Mouse (Mus musculus) right cerebral cortex, postnatal 14 days (tissue): Measurements from ENCODE around the gene Atxn2.
A peak's percentile ranks its signal among the peaks of the same experiment; 100 is the strongest.

ENCODE experiments used
- DNase-seq: peaks from one replicate; pipeline ENCODE4 v3.0.0; 2022

Gene Atxn2

DNA sequence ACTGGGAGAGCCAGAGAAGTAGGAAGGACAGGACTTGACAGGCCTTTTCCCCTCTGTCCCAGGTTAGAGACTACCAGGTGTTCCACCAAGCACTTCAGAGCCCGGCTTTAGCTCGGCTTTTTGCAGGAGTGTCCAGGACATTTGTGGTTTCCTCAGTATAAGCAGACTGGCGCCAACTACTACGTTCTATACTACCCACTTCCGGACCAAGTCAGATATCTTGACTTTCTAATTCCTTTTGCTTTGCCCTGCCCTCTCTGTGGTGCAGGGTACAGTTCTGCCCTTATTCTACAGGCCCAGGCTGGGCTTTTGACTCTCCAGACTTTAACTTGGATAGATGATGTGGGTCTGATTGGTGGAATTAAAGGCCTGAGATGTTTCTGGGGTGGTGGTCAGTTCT is 108.4 kb downstream of the Atxn2 start:
- DNase-seq = no peak

DNA sequence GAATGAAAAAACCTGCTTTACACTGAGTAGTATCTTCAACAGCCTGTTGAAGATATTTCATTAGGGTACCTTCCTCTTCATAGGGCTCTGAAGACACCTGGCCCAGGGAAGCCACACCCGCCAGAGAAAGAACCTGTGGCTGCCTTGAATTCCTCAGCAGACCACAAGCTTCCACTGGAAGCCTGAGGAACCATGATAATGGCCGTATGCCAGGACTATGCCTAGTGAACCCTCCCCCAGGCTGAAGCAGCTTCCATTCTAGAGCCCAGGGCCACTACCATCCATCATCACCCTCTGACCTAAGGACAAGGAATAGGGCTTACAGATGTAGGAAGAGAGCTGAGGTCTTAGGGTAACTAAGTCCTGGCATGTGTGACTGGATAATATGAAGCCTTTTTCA is 109.0 kb downstream of the Atxn2 start:
- DNase-seq = no peak

DNA sequence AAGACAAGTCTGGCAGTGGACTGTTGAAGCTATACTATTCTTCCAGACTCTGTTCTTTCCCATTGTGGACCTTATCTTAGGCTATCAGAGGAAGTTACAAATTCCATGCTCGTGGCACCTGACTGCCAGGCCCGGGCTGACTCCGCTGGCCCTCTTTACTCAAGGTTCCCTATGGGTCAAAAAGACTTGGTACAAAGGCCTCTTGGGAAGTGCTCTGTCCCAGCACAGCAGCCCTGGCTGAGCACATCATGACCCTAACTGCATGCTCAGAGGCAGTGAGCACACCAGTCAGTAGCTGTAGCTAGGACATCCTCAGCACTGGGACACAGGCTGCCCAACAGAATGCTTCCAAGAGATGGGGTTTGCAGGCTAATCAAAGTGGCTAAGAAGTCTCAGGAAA is 109.5 kb downstream of the Atxn2 start:
- no peak for DNase-seq

DNA sequence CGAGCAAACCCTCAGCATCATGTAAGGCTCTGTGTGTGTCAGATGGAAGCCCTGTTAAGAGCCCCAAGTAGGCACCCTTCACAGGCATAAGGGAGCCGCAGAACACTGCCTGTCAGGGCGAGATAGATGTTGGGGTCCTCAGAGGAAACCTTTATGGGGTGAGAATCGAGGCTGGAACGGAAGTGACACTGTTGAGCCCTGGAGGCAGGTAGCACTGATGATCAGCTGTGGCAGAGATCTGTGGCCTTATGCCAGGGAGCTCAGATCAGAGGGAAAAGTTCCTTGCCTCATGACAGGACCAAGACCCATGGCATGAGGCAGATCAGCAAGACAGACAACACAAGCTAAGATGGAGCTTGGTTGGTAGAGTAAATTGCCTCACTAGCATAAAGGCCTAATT is 110.0 kb downstream of the Atxn2 start:
- DNase-seq = no peak

DNA sequence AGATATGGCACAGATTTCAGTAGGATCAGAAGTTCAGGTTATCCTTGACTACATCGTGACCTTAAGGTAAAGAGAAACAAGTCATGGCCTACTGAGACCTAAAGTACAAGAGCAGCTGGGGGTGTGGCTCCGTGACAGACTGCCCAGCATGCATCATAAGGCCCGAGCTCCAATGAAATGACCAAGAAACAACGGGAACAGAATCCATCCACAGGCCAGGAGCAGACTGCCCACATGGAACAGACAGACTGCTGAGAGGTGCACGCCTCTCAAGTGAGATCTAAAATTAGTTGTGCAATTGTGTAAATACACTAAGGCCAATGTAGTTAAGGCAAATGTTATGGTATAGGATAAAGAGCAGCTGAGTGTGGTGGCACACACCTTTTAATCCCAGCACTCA is 110.4 kb downstream of the Atxn2 start:
- DNase-seq = peak; percentile 8

DNA sequence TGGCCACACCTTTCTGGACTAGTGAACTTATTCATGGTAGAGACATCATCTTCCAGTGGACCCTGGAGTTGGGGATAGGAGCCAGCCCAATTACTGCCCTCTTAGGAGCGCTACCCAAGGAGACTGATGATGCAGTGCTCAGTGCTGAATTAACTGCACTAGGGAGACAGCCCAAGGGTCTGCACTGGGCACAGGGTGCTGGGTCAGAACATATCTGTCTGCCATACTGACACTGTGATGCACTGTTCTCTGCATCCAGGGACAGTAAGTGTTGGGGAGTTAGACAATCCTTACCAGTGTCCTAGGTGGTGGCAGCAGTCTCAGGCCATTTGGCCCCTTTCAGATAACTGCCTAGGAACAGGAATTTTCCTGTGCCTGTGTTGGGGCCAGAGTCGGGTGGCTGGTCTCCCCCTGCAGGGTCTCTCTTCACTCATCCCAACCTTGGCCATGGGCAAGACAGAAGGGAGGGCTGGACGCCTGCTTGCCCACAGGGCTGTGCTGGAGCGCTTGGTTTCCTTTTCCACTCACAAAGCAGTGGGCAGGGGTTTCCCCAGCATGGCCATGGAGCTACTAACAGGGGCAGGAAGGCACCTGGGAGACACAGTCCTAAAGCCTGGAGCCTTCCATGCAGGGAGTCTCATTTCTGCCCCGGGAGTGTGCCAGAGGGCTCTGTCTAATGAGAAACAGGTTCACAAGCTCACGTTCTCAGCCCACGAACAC is 111.8 kb downstream of the Atxn2 start:
- peak; percentile 4 for DNase-seq

DNA sequence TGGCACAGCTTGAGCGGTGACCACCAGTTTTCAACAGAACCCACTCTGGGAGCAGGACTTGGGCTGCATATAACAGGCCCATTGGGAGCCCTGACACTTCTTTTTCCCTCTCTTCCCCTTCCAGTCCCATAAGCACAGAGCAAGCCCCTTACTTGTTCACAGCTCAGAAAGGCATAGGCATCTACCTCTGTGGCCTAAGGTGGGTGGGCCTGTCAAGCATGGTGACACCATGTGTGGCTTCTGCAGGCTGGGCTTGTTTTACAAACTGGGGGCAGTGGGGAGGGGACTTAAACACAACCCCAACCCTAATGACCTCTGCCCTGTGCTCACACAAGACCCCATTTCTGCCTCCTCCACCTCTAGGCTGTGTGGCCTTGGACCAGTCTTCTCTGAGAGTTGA is 112.5 kb downstream of the Atxn2 start:
- no peak for DNase-seq

DNA sequence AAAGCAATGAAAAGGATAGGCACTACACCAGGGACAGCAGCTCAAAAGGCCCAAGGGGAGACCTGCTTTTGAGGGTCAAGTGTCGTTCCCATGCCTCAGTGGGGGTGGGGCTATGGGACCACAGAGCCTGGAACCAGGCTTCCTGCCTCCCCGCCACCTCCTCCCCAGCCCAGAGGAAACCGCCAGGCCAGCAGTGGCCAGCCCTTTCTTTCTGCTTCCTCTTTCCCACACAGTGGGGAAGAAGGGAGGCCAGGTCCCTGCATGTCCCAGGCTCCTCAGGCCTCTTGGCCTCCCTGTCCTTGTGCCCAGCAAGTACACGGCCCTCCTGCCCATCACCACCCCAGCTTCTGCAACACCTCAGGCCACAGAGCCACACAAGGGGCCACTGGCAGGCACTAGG is 113.0 kb downstream of the Atxn2 start:
- peak; percentile 45 for DNase-seq

DNA sequence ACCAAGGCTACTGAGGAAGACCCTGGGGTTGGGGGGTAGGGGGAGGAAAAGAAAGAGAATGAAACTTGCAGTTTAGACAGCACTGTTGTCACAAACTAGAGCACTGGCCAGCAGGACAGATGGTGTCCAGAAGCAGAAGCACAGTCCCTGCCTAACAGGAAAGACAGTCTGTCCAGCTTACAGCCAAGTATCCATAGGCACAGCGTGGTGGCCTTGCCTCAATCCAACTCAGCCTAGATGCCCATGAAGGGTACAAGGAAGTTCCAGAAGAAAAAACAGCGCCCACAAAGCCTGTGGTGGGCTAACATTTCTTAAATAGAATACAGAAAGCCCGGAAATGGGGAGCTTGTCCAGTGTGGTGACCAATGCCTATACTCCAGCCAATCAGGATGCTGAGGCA is 114.5 kb downstream of the Atxn2 start:
- peak; percentile 3 for DNase-seq

DNA sequence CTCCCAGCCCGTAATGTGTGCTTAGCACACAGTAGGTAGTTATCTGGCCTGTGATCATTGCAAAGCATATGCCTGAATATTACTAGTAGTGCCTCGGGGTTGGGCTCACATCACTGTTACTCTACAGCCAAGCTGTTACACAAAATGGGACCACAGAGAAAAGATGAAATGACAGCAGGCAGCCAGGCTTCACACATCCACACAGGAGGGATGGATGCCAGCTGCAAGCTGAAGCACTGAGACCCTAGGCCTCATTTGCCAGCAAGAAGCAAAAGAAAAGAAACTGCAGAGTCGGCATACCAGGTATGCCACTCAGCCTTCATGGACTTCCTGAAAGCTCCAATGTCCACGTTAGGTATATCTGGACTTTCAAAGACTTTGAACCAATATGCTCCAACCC is 116.7 kb downstream of the Atxn2 start:
- DNase-seq = no peak

DNA sequence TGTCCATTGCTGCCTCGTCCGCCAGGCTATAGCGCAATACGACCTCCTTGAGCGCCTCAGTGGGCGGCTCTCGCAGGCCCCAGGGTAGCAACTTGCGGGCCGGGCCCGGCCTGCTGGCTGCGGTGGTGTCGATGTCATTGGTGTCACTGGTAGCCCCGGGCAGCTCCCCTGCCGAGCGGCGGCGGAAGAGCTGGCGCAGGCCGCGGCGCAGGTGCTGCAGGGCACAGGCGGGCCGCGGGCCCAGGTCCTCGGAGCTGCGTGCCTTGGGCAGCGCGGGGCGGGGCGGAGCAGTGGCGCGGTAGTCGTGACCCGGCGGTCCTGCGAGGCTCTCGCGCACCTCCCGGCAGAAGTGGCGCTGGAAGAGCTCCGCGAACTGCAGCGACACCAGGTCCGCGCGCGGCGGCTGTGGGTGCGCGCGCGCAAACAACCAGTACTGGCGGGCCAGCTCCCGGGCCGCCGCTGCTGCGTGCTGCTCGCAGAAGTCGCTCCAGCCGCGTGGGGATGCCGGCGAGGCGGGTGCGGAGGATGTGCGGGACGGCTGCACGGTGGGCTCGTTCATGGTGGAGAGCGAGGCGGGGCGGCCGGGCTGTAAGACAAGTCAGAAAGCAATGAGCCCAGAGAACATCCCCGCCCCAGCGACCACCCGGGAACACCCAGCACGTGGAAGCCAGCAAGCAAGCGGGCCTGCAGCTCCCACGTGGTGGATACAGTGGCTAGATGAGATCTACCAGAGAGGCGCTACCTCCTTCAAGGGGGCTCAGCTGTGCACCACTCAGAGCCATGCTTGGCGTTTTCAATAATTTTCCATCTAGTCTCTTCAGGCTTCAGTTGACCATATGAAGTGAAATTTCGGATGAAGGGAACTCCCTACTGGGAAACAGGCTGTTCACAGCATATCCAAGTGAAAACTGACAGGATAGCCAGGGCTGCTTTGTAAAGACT is 117.6 kb downstream of the Atxn2 start:
- DNase-seq = peak; percentile 63

DNA sequence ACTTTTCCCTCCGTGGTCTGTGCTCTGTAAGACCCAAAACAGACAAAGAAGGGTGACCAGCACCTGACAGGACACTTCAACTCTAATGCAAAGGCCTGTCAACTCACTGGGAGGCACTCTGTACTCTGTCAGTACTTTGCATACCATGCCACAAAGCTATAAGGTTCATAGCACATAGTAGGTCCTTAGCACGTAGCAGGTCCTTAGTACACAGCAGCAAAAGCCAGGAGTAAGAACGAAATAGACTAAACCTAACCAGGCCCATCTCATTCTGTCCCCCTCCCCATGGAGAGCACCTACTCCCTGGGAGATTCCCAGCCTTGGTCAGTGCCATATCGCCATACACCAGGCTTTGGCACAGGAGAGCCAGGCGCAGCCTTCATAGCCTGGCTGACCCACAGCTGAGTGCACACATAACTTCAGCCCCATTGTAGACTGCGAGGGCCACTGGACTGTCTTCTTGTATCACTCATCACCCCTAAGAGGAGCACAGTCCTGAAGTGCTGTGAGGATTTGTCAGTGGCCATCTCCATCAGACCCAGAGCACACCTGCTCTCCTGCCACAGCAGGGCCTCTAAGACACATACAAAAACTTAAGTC is 120.0 kb downstream of the Atxn2 start:
- DNase-seq = no peak

DNA sequence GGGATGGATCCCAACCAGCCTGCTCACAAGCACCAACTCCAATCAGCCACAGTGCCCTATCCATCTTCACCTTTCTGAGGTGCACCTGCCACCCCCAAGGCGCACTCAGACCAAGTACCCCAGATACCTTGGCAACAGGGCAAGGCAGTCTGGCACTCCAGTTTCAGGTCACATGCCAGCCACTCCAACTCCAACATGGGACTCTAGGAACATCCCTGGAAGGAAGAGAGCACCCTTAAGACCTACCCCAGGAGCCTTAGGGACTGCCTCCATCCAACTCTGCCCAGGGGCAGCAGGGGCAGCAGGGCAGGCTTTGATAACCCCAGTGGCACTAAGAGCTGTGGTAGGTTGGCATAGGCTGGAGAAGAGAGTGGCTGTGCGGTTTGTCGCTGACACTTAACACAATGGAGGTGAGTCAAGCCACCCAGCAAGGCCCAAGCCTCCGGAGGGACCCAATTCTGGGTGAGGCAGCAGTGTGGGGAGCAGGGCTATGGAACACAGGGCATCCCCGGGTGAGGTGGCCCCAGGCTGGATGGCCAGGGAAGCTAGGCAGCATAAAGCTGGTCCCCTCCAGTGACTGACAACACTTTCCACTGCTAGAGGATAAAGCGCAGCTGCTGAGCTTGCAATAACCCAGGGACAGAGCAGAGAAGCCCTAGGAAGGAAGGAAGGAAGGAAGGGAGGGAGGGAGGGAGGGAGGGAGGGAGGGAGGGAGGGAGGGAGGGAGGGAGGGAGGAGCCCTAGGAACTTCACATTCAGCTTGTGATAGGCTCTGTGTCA is 121.4 kb downstream of the Atxn2 start:
- DNase-seq = no peak

DNA sequence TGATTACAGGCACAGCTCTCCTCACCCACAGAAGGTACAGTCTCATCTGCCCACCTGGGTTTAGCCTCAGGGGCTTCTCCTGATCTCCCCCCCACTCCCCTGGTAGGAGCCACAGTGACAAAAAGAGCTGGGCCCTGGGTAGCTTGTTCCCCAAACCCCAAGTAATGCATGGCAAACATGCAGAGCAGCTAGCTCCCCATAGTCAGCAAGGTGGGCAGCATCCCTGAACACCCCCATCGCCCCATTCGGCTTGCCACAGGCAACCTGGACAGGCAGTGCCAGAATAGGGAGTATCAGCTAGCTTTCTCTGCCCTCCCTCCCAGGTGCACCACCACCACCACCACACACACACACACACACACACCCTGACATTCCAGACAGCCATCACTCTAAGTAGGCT is 122.0 kb downstream of the Atxn2 start:
- DNase-seq = no peak

DNA sequence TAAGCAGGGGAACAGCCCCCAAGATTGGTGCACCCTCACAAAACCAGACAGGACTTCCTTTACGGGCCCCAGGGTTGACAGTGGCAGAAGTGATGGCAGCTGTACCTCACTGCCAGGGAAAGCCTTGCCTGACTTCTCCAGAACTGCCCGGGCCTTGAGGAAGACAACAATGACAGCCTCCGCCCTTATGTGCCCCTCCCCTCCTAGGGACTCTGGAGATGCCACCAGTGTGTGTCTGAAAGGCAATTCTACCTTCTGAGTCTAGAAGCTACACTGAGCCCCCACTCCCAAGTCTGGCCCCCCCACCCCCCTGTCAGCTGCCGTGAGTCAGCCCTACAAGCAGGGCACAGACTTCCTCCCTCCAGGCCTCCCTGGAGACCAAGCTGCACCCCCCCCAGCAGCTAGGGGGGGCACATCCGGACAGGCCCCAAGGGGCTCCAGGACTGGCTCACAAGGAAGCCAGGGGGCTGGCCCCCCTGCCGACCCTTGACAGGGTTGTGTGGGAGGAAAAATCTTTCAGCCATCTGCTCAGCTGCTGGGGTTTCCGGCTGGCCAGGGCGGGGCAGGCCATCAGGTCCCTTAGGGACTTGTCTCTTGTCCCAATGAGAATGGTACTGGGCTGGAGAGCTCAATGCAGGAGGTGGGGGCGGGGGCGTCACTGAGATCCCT is 122.6 kb downstream of the Atxn2 start:
- no peak for DNase-seq

DNA sequence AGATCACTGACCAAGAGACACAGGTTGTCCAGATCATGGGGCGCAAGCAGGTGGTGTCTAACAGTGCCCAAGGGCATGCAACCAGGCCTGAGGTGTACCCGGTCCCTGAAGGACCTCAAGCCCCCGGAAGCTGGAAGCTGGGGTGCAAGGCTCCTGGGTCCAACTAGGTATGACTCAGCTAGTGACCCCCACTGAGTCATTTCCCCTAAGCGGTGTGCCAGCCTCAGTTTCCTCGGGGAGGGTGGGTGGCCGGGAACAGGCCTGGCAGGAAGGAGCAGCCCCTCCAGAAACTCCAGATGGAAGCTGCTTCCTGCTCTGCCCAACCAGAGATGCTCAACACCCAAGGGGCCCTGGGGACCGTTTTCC is 123.1 kb downstream of the Atxn2 start:
- DNase-seq = no peak

DNA sequence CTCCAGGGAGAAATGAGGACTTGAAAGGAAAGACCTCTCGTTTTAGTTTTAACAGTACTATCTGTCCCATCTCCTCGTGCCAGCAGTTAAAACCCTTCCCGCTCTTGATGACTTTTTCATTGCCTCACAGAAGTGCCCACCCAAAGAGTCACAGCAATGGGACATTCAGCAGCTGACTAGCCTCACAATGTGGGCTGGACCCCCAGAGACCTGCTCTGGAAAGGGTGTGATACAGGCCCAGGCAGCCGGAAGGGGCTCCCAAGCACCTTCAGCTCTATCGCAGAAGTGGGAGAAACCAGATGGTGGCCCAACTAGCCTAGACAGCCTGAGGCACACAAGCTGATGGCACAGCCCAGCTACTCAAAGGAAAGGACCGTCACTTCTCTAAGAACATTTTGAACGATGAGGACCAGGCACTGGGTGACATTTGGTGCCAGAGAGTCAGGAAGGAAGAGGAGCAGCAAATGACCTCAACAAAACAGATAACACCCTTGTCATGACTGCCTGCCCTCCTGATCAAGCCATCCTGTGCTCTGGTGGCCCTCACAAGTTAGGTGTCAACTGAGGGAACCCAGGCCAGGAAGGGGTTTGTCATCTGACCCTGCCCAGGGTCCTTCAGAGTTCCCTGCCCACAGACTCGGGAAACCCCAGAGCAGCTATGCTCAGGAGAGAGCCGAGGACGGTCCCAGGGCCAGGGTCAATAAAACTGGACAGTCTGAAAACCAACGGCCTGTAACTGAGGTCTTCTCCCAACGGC is 124.0 kb downstream of the Atxn2 start:
- DNase-seq = no peak

DNA sequence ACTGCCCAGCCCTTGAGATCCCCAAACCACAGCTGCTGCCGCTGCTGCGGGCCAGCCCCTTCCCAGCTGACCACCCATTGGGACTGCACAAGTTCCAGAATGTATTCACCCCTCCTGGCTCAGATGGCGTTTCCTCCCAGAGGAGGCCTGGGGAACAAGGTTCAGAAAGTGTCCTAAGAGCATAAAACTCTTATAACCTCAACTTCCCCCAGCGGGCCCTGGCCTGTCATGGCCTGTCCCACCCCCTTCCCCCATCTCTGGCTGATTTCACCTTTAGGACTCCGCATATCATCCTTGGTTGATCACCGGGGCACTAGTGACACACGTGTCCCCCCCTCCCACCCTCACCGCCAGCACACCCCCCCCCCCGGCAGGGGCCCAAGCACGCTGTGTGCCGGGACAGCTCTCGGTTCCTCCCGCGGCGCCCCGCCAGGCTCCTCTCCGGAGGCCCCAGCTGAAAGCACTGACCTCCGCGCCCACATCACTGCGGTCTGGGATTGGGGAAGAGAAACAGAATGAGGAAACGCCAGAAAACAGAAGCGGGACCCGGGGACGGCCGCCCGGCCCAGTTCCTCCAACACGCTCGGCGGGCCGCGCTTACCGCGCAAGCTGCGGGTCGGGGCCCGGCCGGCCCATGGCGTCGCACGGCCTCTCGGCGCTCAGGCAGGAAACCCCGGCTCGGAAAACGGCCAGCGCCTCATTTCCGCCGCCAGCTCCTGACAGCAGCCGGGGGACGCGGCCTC is 125.0 kb downstream of the Atxn2 start:
- DNase-seq = peak; percentile 65

DNA sequence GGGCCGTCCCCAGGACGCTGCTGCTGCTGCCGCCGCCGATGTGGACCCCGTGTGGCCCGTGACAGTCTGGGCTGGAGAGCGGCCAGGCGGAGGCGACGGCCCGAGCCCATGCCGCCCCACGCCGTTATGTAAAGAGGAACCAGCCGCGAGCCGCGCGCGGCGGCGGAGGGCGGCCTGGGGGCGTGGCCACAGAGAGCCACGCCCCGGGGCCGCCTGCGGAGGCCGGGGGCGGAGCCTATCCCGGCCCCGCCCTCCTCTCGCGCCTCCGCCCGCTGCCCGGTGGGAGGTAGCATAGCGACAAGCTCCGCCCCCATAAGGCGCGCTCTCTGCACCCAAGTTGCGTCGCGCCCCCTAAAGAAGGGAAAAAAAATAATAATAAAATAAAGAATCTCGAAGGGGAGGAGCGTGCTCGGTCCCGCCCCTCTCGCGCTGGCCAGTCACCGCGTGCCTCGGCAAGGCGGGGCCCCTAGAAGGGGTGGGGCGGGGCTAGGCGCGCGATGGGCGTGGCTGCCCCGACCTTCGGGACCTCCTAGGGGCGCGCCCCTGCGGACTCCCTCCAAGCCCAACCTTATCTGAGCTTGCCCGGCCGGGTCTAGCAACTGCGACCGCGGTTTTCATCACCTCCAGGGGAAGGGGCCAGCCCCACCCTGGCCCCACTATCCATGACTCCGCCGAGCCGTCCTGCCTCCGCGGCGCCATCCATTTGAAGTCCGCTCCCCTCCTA is 125.7 kb downstream of the Atxn2 start:
- DNase-seq = peak; percentile 85
